Mouse (Mus musculus) brain, adult 2 months (tissue): ENCODE measurements at regions not wholly inside any gene's neighbourhood (a gene's known extent, or its start where the extent isn't known, plus 50 kb on each side); places are given as distances from the start of the nearest gene placed in this dataset.

Experiments used
- DNase-seq: peaks from one replicate; pipeline ENCODE4 v3.0.0; 2011; ENCODE audit warnings: low read depth, low spot score

GRCm38 (mm10) chr10:119018490-119018889 is 148.5 kb upstream of the Dyrk2 start:
- DNase-seq = no peak

DNA sequence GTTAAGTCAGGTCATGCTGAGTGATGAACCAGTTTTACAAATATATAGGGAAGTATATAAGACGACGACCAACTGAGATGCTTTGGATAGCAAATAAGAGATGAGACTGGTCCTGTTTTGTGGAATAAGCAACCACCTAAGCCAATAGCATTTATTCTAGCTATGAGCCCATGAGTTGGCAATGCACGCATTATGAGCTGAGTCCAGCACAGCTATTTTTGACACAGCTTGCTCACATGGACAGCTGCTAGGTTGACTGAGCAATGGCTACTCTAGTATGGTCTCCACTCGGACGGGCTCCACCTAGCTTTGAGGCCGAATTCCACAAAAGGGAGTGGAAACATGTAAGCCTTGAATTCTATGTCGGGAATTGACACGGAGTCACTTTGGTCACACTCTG is 146.1 kb upstream of the Dyrk2 start:
- no peak for DNase-seq

DNA sequence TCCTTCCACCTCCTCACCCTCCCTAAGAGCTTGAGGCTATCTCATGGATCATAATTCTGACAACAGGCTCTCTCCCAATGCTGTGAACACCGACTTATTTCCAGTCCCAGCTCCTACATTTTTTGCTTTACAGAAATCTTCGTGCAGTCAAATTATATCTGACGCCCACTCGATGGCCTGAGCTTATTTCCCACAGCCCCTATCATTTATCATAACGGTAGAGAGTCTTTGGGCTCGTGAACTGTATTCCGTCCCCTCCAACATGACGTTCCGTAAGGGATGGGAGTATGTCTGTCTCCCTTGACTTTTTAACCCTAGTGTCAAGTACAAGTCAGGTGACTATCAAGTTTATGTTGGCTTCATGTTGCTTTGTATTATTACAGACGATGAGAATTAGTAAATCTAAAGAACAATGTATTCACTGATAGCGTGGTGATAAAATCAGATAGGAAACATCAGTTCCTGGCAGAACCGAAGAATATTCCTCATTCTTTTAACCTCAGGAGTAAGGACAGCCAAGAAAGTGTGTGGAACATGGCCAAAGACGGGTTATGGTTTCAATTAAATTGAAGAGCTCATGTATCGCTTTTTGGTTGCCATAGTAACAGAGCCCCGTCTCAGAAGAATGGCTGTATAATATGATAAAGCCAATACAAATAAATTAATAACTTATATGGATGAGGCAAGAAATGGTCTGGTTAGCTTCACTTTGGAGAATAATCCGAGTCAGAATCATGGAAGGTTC is 145.5 kb upstream of the Dyrk2 start:
- DNase-seq = no peak

DNA sequence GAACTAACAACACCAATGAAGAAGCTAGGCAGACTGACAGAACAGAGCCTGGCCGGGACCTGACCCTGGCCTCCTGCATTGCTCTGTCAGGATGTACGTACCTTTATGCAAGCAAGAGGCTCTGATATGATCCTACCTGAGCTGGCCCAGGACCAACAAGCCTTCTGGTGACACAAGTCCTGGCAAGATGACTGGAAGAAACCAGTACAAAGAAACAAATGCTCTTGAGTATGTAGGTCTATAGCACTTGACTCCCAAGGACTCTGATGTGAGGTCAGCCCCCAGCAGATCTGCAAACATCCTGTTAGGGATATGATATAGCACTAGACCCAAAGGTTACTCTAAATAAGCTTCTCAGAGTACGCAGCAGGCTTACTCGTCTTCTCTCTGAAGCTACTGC is 144.7 kb upstream of the Dyrk2 start:
- DNase-seq = no peak

GRCm38 (mm10) chr10:119013758-119014157 is 143.7 kb upstream of the Dyrk2 start:
- peak; percentile 82 for DNase-seq

DNA sequence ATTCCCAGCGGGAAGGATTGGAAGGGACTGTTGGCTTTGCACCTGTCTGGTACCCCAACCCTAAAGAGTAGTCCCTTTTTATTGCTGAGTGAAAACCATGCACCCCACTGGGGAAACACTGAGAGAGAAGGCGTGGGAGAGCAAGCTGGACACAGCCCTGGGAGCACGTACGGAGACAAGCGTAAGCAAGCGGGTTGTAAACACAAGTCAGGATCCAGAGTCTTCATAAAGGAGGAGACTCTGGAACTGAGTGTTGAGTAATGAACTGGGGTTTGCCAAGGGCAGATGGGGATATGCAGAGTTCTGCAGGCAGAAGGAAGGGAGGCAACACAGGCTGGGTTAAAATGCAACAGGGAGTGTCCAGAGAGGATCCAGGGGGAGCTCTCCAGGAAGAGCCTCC is 141.5 kb upstream of the Dyrk2 start:
- no peak for DNase-seq

DNA sequence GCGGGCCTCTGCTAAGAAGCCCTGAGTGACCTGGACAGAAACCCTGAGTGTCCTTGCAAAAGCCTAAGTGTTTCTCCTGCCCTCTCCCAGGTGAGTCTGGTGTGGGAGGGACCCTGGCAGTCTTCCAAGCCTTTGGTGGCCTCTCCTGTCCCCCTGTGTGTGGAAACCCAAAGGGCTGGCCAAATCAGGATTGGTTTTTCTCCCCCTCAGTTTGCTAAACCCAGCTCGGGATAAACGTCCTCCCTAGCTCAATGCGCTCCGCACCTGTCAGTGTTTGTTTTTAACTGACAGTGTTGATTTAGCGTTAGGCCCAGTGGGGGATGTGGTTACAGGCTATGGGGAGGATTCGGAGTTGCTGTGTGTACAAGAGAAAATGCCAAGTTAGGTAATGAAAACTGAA is 140.9 kb upstream of the Dyrk2 start:
- DNase-seq = no peak

- DNase-seq = peak; percentile 48
These were observed 137.0 kb upstream of the Dyrk2 start for GRCm38 (mm10) chr10:119006866-119007575.

DNA sequence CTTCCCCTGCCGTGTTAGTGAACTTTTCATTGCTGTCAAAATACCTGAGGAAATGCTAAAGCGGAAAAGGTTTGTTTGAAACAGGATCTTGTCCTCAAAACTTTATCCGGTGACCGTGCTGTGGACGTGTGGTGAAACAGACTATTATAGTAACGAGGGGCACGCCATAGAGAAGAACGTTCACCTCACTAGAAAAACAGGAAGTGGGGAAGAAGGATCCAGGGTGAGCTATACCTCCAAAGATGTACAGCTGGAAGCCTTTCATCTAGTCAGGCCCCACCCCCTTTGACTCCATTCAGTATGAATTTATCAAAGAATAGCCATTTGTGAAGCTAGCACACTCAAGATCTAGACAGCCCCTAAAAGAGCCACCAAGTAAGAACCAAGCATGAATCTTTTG is 135.5 kb upstream of the Dyrk2 start:
- no peak for DNase-seq

DNA sequence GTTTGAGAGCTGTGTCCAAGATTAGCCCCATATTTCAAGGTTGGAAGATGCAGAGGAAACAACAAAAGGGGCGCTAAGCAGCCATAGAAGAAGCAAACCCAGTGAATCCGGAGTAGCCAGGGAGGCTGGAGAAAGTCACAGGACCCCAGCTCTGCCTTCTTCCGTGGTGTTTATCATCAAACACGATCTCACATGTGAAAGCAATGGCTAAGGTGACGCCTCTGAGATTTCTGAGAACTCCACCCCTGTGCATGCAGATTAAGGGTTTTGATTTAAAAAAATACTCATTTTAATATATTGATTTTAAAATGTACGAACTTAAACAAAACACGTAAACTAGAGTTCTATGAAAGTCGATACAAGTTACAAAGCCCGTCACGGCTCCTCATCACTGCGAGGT is 134.4 kb upstream of the Dyrk2 start:
- DNase-seq = no peak

- no peak for DNase-seq
These were observed 133.8 kb upstream of the Dyrk2 start for GRCm38 (mm10) chr10:119003839-119004238.

DNA sequence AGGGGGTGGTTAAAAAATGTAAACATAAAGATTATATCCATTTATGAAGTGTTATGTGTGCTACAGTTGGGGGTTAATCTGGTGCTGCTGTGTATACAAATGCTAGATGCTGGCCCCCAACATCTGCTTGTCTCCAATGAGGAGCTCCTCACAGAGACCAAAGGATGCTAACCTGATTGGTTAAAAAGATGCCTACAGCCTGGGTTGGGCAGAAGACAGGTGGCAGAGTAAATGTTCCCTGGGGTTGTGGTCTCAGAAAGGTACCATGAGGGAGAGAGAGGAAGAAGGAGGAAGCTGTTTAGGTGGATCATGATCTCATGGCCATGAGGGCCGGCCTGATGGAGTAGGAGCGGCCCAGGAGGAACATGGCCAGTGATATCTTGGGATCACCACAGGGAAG is 133.0 kb upstream of the Dyrk2 start:
- DNase-seq = no peak

DNA sequence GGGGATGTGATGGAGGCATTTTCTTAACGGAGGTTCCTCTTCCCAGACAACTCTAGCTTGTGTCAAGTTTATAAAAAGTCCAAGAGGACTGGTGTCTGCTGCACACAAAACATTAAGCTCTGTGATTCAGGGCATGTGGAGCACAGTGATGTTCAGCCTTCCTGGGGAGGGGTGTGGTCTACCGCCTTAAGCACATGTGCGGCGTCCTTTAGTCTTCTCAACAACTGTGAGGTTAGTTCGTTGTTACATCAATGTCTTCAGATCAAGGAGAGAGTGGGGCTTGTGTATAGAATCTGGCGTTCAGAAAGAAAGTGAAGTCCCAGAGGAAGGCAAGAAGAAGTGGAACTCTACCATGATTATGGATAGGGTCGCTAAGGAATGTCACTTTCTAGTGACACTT is 131.9 kb upstream of the Dyrk2 start:
- DNase-seq = no peak

GRCm38 (mm10) chr10:119001000-119001780 is 131.2 kb upstream of the Dyrk2 start:
- DNase-seq = peak; percentile 31

DNA sequence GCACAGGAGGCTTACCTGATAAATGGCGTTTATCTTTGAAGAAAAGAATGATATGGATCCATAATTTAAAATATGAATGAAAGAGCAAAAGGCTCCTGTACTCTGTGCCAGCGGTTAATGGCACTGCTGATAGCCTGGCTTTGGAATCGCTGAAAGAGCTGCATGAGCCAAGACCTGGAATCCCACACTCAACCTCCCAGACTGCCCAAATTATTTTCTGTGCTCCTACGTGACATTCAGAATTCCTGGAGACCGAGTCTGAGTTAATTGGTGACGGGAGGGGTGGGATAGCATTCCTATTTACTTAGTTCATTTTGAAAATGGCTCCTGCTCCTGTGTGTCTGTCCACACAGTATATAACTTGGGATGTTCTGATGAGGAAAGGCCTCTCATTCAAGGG is 129.0 kb upstream of the Dyrk2 start:
- no peak for DNase-seq

GRCm38 (mm10) chr10:118997034-118997433 is 127.0 kb upstream of the Dyrk2 start:
- DNase-seq = no peak

DNA sequence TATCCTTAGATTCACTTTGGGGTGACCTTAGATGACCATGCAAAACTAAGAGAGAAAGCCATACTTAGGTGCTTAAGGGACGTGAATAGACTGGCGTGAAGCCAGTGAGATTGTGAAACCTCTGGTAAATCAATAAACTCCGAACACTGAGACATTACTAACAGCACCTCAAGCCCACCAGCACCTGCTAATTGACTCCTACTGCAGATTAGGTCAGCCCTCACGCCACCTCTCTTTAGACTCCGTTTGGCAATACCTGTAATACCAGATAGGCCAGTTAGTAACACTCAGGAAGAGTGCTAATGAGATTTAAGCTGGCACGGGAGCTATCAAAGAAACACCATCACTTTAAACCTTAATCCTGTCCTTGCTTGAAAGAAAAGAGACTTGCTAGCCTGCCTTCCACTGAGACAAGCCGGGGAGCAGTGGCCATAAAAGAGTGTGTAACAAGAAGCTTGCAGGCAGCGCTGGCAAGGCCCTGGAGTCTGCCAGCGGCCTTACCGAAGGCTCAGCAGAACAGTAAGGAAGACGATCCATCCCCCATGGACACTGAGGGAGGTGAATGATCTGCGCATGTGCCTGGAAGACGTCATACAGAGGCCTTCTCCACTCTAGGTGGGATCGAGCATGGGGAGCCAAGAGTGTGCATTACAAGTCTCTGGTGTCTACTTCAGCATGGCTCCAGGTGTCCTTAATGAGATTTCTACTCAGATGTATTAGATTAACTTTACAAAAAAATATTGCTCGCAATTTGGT is 124.0 kb upstream of the Dyrk2 start:
- no peak for DNase-seq

- peak; percentile 78 for DNase-seq
These were observed 121.2 kb upstream of the Dyrk2 start for GRCm38 (mm10) chr10:118991213-118991612.

DNA sequence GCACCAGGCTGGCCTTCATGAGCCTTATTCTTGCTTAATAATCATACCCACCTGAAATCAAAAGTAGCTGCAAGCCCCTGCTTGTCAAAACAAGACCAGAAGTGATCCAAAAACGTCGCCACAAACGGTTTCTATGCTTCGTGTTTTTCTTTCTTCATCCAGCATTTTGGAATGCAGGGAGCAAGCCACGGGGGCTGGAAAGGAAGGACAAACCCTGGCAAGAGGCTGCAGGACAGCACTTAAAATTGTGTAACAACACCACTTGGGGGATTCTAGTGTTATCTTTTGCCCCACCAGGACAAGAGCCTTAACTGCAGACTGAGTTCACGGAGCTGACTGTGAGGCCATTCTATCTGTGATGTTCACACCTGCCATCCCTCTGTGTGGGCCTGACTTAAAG is 120.5 kb upstream of the Dyrk2 start:
- DNase-seq = no peak

GRCm38 (mm10) chr10:118989812-118990211 is 119.8 kb upstream of the Dyrk2 start:
- DNase-seq = no peak

DNA sequence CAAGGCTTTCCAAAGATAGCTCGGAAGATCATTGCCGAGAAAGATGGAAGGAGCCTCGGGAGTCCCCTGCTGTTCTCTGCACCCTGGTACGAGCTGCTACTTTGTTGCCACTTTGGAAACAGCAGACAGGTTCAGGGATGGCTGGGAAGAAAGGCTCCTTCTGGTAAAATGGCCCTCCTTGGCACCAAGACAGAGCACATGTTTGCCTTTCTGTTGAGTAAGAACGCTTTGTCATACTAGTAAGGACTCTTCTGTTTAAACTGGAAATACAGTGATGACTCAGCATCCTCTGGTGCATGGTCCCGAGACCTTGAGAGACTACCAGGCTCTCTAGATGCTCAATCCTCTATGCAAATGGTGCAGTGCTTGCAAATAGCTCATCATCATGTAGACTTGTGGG is 118.2 kb upstream of the Dyrk2 start:
- DNase-seq = peak; percentile 41

DNA sequence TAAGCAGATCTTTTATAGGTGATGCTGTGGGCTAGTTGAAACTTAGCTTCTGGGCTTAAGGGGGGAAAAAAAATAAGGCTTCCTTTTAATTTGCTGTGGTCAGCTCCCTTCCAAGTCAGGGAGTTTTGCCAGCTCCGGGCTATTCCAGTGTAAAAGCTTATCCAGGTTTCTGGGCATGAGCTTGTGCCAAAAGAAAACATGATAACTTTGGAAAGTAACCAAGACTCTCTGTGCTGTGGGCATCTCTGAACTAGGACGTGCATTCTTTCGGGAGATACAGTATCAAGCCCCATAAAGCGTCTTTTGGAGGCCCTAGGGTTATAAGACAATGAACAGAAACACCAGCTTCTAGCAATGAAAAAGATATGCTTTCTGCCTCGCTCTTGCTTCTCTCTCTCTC is 114.6 kb upstream of the Dyrk2 start:
- DNase-seq = no peak
